ENCODE assay signal across 14 mouse cellular contexts in genomic region chr11:87744964-87745363, GRCm38 (mm10). TPM values are rescaled to one million over a fixed set of nuclear protein-coding genes. Genes with fewer than 3 reads are reported as not detected.
DNase-seq lines count a peak whose midpoint lies in the region; ATAC-seq and TF ChIP-seq lines count a peak whose summit lies in the region.
"Had no signal": no experiment of that assay in that cellular context is flagged by ENCODE, and none has a peak within 500 bp of the region (broad histone marks: within the 10 kb centered on the region; RNA-seq: fewer than 3 reads in every experiment).

No protein-coding gene starts in this region.

- no peaks in the 10 kb centered on the region for H3K9me3 ChIP-seq in heart, embryonic 10.5 days
- H3K9me3 ChIP-seq in liver, postnatal 0 days (ENCODE audit: low read length), result no peaks in the 10 kb centered on the region
- H3K9me3 ChIP-seq: embryonic facial prominence, embryonic 13.5 days; forebrain, embryonic 12.5 days; megakaryocyte, embryonic 14.5 days had no signal

- peaks cover 12% of the 10 kb centered on the region for H3K4me1 ChIP-seq in heart, embryonic 10.5 days
- peaks cover 23% of the 10 kb centered on the region for H3K4me1 ChIP-seq in liver, postnatal 0 days (ENCODE audit: insufficient read depth)
- H3K4me1 ChIP-seq: forebrain, embryonic 12.5 days had no signal

- DNase-seq in heart, embryonic 10.5 days (ENCODE audit: low spot score), result peak; percentile 59
- DNase-seq in heart, adult 11 months, result no peak
- DNase-seq in CD4-positive helper T cell, adult 2 months (ENCODE audit: low read depth, low spot score), result peak; percentile 95
- peak; percentile 32 for DNase-seq in liver, postnatal 0 days
- DNase-seq in thymus, adult 18-20 months, result peak; percentile 70 to 90
- DNase-seq in retina, postnatal 1 day, result no peak
- DNase-seq in c-Kit-positive CD71-positive TER-119-positive erythroid progenitor cells, embryonic 14.5 days (ENCODE audit: low spot score), result no peak
- DNase-seq: cerebellum, postnatal 10 days; kidney, adult 9 months had no signal

- 0 out of 2 replicates have a peak, but pooled peaks cover 3% of the 10 kb centered on the region for H3K27me3 ChIP-seq in heart, embryonic 10.5 days (ENCODE audit: insufficient read depth, poor library complexity, severe bottlenecking)
- H3K27me3 ChIP-seq in liver, postnatal 0 days (ENCODE audit: insufficient read depth, low read length), result no peaks in the 10 kb centered on the region
- H3K27me3 ChIP-seq: embryonic facial prominence, embryonic 13.5 days; forebrain, embryonic 12.5 days; megakaryocyte, embryonic 14.5 days had no signal

- H3K4me2 ChIP-seq in liver, postnatal 0 days (ENCODE audit: low read depth, low read length), result no peak overlapping the region
- H3K4me2 ChIP-seq: embryonic facial prominence, embryonic 13.5 days; forebrain, embryonic 12.5 days; hindbrain, embryonic 14.5 days had no signal

- peaks cover 46% of the 10 kb centered on the region for H3K36me3 ChIP-seq in heart, embryonic 10.5 days
- peaks cover 50% of the 10 kb centered on the region for H3K36me3 ChIP-seq in liver, postnatal 0 days (replicated peaks; ENCODE audit: insufficient read depth, low read length)

- WGBS in heart, embryonic 10.5 days, result 70% methylated on average over 4 of the region's 4 CpGs
- 43% methylated on average over 4 of the region's 4 CpGs for WGBS in liver, postnatal 0 days (ENCODE audit: insufficient replicate concordance)

- TF ChIP-seq CTCF in liver, postnatal 0 days (IDR thresholded peaks at IDR 0.05; ENCODE audit: low read depth), result no peak

- H3K27ac ChIP-seq in heart, embryonic 10.5 days, result no peak overlapping the region
- H3K27ac ChIP-seq in liver, postnatal 0 days (ENCODE audit: low read depth), result peak overlapping the region; percentile 76
- H3K27ac ChIP-seq: embryonic facial prominence, embryonic 13.5 days; forebrain, embryonic 12.5 days; hindbrain, embryonic 14.5 days had no signal

- no peak overlapping the region; the same call in 1 of the 2 replicates for H3K9ac ChIP-seq in liver, postnatal 0 days (replicated peaks)
- H3K9ac ChIP-seq: embryonic facial prominence, embryonic 13.5 days; forebrain, embryonic 12.5 days; hindbrain, embryonic 14.5 days had no signal

- TF ChIP-seq EP300 in liver, postnatal 0 days (IDR thresholded peaks at IDR 0.05; ENCODE audit: low read depth), result 0 out of 2 replicates have a peak, but pooled peaks have one; percentile 12

- no peak for ATAC-seq in liver, postnatal 0 days
- no peak for ATAC-seq in frontal cortex, adult (ENCODE audit: low TSS enrichment)

- no peak overlapping the region for H3K4me3 ChIP-seq in heart, embryonic 10.5 days
- no peak overlapping the region for H3K4me3 ChIP-seq in liver, postnatal 0 days (ENCODE audit: low read depth, low read length)
- H3K4me3 ChIP-seq: embryonic facial prominence, embryonic 13.5 days; forebrain, embryonic 12.5 days had no signal

RNA-seq across cellular contexts. Expression of gene Supt4a, which starts 7.6 kb away (rescaled TPM):
- polyA plus RNA-seq in heart, embryonic 10.5 days (2016; fragmentation: Nextera tagmentation; extraction: Ambion mirVana), result 122 and 151 TPM in 2 replicates
- polyA plus RNA-seq in liver, postnatal 0 days (2015; fragmentation: Nextera tagmentation; extraction: Ambion mirVana), result 114 and 120 TPM in 2 replicates

RNA-seq across cellular contexts. Expression of gene Tspoap1, which starts 15.4 kb away (rescaled TPM):
- 0.95 and 1.5 TPM in 2 replicates for polyA plus RNA-seq in heart, embryonic 10.5 days (2016; fragmentation: Nextera tagmentation; extraction: Ambion mirVana)
- 0.59 and 1.2 TPM in 2 replicates for polyA plus RNA-seq in liver, postnatal 0 days (2015; fragmentation: Nextera tagmentation; extraction: Ambion mirVana)

RNA-seq across cellular contexts. Expression of gene Mpo, which starts 48.4 kb away (rescaled TPM):
- 5.8 and 11.8 TPM in 2 replicates for polyA plus RNA-seq in heart, embryonic 10.5 days (2016; fragmentation: Nextera tagmentation; extraction: Ambion mirVana)
- polyA plus RNA-seq in liver, postnatal 0 days (2015; fragmentation: Nextera tagmentation; extraction: Ambion mirVana), result 250 and 274 TPM in 2 replicates

Comparison
In these comparisons a context has a peak if more than half of its experiments do, and no peak if none do; other contexts are left out.
1. DNase-seq: peak in heart, embryonic 10.5 days (single experiment), CD4-positive helper T cell, adult 2 months (single experiment), liver, postnatal 0 days (single experiment) and thymus, adult 18-20 months (2 of 2); none in heart, adult 11 months (single experiment), retina, postnatal 1 day (single experiment) and c-Kit-positive CD71-positive TER-119-positive erythroid progenitor cells, embryonic 14.5 days (single experiment).
2. RNA of gene Mpo, which starts 48.4 kb away (polyA plus RNA-seq): 250 to 274 TPM in liver, postnatal 0 days; 5.8 to 11.8 TPM in heart, embryonic 10.5 days; every median in the first group is over 10 times any median in the second.